Mouse (Mus musculus) cerebral cortex, adult 2 months (tissue): ENCODE data around the gene Slc9a9.

ENCODE experiments used
- WGBS: fragments of 180-500 bp; shearing (Covaris S2); methylation state at CpG from one replicate; pipeline ENCODE4 v1.1.7; 2018; 5-methylcytosine and 5-hydroxymethylcytosine counted together

Slc9a9 gene

DNA sequence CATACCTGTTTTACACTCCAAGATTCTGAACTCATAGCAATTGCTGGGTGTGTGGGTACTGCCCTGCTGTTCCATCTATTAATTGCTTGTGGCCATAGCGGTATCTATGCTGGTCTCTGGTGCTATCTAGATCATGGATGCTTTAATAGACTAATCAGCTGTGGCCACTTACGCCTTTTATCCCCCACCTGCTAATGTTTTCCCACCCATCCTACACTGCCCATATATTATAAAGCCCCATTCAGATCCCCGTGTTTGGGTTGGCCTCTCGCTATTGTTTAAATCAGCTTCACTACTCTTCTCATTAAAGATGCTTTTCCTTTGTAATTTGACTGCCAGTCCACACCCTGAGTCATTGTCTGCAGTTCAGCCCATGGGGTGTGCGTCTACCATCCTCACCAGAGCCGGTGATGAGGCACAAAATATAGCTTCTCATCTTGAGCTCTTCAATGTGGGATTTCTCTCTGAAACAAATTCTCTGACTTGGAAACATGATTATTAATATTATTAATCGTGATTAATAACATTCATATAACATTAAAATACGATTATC lies 168.8 kb downstream of the Slc9a9 start:
- WGBS: 48% methylated on average over 8 of the region's 8 CpGs

DNA sequence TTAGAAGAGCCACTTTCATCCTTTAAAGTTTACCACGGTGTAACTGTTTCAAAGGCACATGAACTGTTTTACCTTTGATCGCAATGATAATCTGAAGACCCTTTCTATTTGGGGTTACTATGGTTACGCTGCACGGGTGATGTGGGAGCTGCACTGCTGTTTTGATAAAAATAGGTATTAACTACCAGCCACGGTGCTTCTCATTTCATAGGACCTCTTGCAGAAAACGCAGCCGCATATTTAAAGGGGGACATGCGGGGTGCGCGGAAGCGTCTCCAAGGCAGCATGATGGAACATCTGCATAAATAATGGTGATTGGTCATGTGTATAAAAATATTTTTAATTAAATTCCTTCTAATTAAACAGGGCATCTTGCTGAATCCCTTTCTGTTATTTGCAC lies 169.5 kb downstream of the Slc9a9 start:
- WGBS: 37% methylated on average over 11 of the region's 11 CpGs

- 62% methylated on average over 5 of the region's 5 CpGs for WGBS
Measured at GRCm38 (mm10) chr9:94840398-94840797, 170.7 kb downstream of the Slc9a9 start.

DNA sequence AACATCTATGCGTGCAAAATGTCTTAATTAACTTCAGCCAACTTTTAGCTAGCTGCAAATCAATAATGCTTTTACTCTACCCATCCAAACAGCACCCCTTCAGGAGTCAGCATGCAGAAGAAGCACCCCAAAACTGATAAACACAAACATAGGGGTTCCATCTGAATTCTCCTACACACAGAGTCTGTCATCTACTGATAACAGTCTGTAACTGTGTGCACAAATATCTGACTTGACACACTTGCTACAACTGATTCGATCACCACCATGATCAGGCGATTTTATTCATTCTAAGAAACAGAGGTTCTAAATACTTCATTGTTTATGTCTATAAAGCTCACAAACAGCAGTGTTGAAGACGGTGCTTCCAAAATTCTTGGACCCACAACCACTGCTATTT lies 171.3 kb downstream of the Slc9a9 start:
- WGBS: 71% methylated on average over 4 of the region's 4 CpGs

- 78% methylated on average over 3 of the region's 3 CpGs for WGBS
Measured at GRCm38 (mm10) chr9:94844176-94844575, 174.5 kb downstream of the Slc9a9 start.

- WGBS: 97% methylated on average over 6 of the region's 6 CpGs
Measured at GRCm38 (mm10) chr9:94847624-94848023, 177.9 kb downstream of the Slc9a9 start.

GRCm38 (mm10) chr9:94851550-94851949 lies 181.8 kb downstream of the Slc9a9 start:
- WGBS: 69% methylated on average over 3 of the region's 3 CpGs

DNA sequence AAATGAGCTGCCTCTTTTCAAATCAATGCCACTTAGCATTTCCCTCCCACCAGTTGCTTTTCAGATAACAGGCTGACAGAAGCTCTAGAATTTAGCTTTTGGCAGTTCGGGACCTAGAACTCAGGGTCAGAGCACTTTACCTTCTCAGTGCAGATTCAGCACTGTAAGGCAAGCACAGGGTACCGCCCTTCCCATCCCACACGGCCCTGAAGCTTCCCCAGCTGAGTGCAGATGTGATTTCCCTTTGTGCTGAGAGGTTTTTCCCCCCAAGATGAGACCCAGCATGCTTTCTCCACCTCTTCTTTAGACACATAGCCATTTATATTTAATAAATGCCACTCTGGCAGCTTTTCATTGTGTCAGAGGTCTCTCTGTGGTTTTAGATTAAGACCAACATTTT lies 186.4 kb downstream of the Slc9a9 start:
- WGBS: 77% methylated on average over 3 of the region's 3 CpGs

DNA sequence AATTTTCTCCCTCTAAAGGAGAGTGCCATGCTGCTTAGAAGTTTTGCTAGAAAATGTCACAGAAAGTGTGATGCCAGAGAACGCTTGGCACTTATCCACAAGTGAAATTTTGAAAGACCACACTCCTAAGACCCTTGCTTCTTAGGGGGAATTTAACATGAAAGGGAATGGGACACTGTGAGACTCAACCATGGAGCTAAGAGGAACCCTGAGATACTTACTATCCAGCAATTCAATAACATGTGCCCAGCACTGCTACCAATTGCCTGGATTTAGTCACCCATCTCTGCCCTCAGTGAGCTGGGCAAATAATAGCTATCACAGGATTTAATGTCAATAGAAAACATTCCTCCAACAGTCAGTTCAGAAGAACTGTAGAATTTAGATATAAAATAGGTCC lies 198.8 kb downstream of the Slc9a9 start:
- 64% methylated on average over 1 of the region's 1 CpGs for WGBS

- 66% methylated on average over 4 of the region's 4 CpGs for WGBS
Measured at GRCm38 (mm10) chr9:94869023-94869799, 199.5 kb downstream of the Slc9a9 start.

DNA sequence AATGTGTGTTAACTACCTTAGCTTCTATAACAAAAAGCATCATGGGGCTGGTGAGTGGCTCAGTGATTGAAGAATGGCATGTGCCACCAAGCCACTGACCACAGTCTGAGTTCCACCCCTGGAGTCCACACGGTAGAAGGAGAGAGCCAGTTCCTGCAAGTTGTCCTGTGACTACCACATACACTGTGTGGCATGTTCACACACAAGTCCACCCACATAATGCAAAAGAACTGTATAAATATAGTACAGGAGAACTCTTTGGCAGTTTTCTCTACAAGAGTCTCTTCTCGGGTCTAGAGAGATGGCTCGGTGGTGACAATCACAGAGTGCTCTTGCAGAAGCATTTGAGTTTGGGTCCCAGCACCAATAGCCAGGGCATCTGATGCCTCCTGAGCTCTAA lies 212.8 kb downstream of the Slc9a9 start:
- WGBS: 45% methylated on average over 3 of the region's 3 CpGs

GRCm38 (mm10) chr9:94883435-94883834 lies 213.7 kb downstream of the Slc9a9 start:
- 91% methylated on average over 5 of the region's 5 CpGs for WGBS

DNA sequence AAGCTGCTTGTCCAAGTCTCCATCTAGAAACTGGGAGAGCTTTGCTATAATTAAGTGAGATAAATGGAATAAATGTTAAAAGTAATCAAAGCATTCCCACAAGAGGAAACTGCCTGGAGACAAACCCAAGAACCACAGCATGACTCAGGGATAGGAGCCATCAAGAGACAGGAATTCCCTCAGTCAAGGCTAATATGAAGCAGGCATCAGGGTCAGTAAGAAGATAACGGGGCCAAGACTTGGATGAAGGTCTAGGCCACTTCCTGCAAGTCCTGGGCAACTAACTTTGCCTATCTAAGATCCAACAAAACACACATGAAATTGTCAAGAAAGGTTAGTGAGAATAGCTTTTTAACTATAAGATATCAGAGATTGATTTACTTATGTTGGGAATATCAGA lies 215.4 kb downstream of the Slc9a9 start:
- 89% methylated on average over 1 of the region's 1 CpGs for WGBS

DNA sequence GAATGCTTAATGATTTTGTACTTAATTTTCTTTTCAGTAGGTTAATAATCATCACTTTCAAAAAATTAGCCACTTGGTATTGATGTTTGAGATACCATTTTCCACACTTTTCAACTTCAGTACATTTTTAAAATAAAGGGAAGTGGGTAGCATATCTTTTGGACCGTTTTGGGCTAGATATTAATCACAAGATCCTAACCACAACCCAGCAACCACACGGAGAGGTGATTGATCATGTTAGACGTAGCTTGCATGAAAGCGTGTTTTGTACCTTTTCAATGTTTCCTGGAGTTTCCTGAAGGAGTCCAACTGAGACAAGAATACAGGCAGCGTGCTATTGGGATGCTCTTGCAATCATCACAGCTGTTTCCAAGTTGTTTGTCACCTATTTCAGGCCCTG lies 226.2 kb downstream of the Slc9a9 start:
- 90% methylated on average over 5 of the region's 5 CpGs for WGBS

GRCm38 (mm10) chr9:94907020-94907610 lies 237.4 kb downstream of the Slc9a9 start:
- 93% methylated on average over 4 of the region's 4 CpGs for WGBS

GRCm38 (mm10) chr9:94912071-94912470 lies 242.4 kb downstream of the Slc9a9 start:
- WGBS: 84% methylated on average over 9 of the region's 9 CpGs

GRCm38 (mm10) chr9:94922062-94922461 lies 252.4 kb downstream of the Slc9a9 start:
- WGBS: 69% methylated on average over 5 of the region's 5 CpGs

GRCm38 (mm10) chr9:94925845-94926244 lies 256.1 kb downstream of the Slc9a9 start:
- WGBS: 56% methylated on average over 3 of the region's 3 CpGs

DNA sequence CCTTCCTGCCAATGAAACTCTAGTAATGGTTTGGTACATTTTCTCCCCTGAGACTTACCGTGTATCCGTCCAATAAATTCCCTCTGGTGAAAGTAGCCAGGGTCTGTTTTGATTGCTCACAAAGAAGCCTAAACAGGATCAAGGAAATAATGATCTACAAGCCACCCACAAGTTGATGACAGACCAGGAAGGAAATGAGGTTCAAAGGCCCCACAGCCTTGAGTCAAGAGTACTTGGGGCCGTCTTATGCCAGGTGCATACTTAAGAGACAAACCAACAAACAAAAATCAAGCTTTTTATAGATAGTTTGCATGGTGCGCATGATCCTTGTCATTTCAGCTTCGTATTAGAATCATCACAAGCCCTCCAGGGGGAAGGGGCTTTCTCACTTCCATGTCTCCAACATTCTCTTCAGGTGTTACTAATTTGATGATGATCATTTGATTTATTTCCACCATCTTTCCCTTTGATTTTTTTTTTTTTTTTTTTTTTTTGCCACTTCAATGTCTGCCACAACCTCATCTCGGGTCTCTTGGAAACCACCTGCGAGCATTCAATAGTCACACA lies 275.9 kb downstream of the Slc9a9 start:
- 80% methylated on average over 7 of the region's 7 CpGs for WGBS

DNA sequence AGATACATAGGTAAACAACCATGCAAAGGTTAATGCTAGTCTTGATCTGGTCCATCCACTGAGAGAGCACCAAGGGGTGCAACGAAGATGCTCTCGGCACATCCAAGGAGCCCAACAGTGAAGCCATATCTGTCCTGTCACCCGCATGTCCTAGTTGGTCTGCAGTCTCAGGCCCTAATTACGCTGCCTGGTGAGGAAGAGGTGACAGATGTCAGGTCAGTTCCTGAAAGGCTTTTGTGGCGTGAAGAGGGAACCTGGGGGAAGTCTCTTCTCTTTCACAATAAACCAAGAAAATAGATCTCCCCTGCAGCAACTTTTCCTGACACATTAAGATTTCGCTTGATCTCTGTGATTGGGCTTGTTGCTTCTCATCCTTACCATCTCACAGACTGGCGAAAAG lies 277.5 kb downstream of the Slc9a9 start:
- WGBS: 80% methylated on average over 7 of the region's 7 CpGs

GRCm38 (mm10) chr9:94950676-94951075 lies 281.0 kb downstream of the Slc9a9 start:
- WGBS: 20% methylated on average over 3 of the region's 3 CpGs

DNA sequence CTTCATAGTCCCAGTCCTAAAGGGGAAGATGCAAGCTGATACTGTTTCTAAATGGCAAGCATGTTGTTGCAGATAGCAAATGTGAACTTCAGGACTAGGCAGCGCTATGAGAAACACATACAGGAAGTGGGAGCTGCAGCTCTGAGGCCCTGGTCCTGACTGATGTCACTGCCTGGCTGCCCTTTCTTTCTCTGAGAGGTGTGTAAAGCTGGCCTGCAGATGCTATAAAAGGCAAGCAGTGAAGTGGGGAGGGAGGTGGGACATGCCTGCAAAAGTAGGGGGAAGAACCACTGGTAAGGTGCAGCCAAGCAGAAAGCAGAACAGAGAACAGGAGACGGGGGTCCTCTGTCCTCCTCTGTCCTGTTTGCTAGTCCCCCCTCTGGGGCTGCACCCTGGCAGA lies 285.9 kb downstream of the Slc9a9 start:
- 82% methylated on average over 2 of the region's 2 CpGs for WGBS

GRCm38 (mm10) chr9:94958382-94958781 lies 288.7 kb downstream of the Slc9a9 start:
- 52% methylated on average over 2 of the region's 2 CpGs for WGBS
